Mouse (Mus musculus) CH12.LX (cell line): ENCODE measurements around the gene Tnfrsf9. TPM values are rescaled to one million over a fixed set of nuclear protein-coding genes. Genes with fewer than 3 reads are reported as not detected.

Experiments used
- DNase-seq: peaks from one replicate; pipeline ENCODE4 v3.0.0-alpha.2; 2013; ENCODE audit errors: extremely low read depth
- H3K27ac ChIP-seq: 2 replicates; pipeline ENCODE4 v1.5.1; 2012; ENCODE audit warnings: low read depth, mild to moderate bottlenecking, control low read depth, moderate library complexity; ENCODE audit not compliant: insufficient read depth
- H3K27me3 ChIP-seq: replicated peaks from 2 replicates; pipeline ENCODE3; 2012; ENCODE audit warnings: inconsistent platforms
- H3K36me3 ChIP-seq, 2 experiments: replicated peaks in 1 of 2; 2 replicates each; pipeline versions ENCODE3 to v1.6.1; 2012; ENCODE audit warnings: inconsistent platforms in 1 of 2, low read length in 1 of 2, mild to moderate bottlenecking in 1 of 2, mixed read lengths in 1 of 2, moderate library complexity in 1 of 2; ENCODE audit not compliant: control insufficient read depth in 1 of 2, insufficient read depth in 1 of 2
- H3K4me1 ChIP-seq, 2 experiments: 2 replicates each; pipeline ENCODE4 v1.6.1; 2012; ENCODE audit warnings: inconsistent platforms in 1 of 2, moderate library complexity in 1 of 2; ENCODE audit not compliant: insufficient read depth in 2 of 2, control insufficient read depth in 1 of 2
- H3K4me2 ChIP-seq: 2 replicates; pipeline ENCODE4 v1.6.1; 2012; ENCODE audit warnings: low read depth, mild to moderate bottlenecking, control low read depth; ENCODE audit not compliant: poor library complexity, insufficient read depth, severe bottlenecking
- H3K4me3 ChIP-seq, 3 experiments: fragments of 150-350 bp in 1 of 3; sonication (generic) in 1 of 3; replicated peaks in 1 of 3; 2 replicates each; pipeline versions ENCODE3 to v1.5.1; 2011 to 2012; ENCODE audit warnings: low read depth in 2 of 3, low read length in 2 of 3, mild to moderate bottlenecking in 2 of 3, moderate library complexity in 2 of 3, control low read depth in 1 of 3, improper control_type of control experiment in 1 of 3, inconsistent platforms in 1 of 3, mixed read lengths in 1 of 3; ENCODE audit not compliant: poor library complexity in 1 of 3
- H3K79me2 ChIP-seq: replicated peaks from 2 replicates; pipeline ENCODE4 v1.6.1; 2012; ENCODE audit warnings: mild to moderate bottlenecking, moderate library complexity; ENCODE audit not compliant: control insufficient read depth, poor library complexity, insufficient read depth, severe bottlenecking; ENCODE audit errors: extremely low read depth
- H3K9ac ChIP-seq: 2 replicates; pipeline ENCODE4 v1.6.1; 2012; ENCODE audit warnings: low read depth, mild to moderate bottlenecking, control low read depth, moderate library complexity; ENCODE audit not compliant: insufficient read depth
- H3K9me3 ChIP-seq: replicated peaks from 2 replicates; pipeline ENCODE3; 2012; ENCODE audit warnings: low read length, inconsistent platforms, mixed read lengths
- CHD1 ChIP-seq: IDR thresholded peaks from 2 replicates; pipeline ENCODE4 v1.6.1; 2012; ENCODE audit warnings: low read depth, low read length, improper control_type of control experiment, inconsistent platforms
- CHD2 ChIP-seq: IDR thresholded peaks from 2 replicates; pipeline ENCODE4 v1.6.1; 2011; ENCODE audit warnings: low read length, improper control_type of control experiment
- CTCF ChIP-seq, 2 experiments: IDR thresholded peaks in 1 of 2; conservative IDR thresholded peaks in 1 of 2; 2 replicates each; pipeline ENCODE4 v1.5.1; 2011 to 2012; ENCODE audit warnings: low read depth in 2 of 2, low read length in 2 of 2, improper control_type of control experiment in 1 of 2, inconsistent platforms in 1 of 2, mild to moderate bottlenecking in 1 of 2, moderate library complexity in 1 of 2
- E2F4 ChIP-seq: IDR thresholded peaks from 2 replicates; pipeline ENCODE4 v1.6.1; 2011; ENCODE audit warnings: low read depth, low read length, improper control_type of control experiment; ENCODE audit not compliant: insufficient replicate concordance
- EP300 ChIP-seq: IDR thresholded peaks from 2 replicates; pipeline ENCODE4 v1.6.1; 2011; ENCODE audit warnings: low read length, improper control_type of control experiment
- ETS1 ChIP-seq: conservative IDR thresholded peaks from 2 replicates; pipeline ENCODE4 v1.6.1; 2012; ENCODE audit warnings: low read depth, mild to moderate bottlenecking, inconsistent platforms, low read length, improper control_type of control experiment, moderate library complexity
- GABPA ChIP-seq: IDR thresholded peaks from 2 replicates; pipeline ENCODE4 v1.6.1; 2012; ENCODE audit warnings: low read depth, low read length, improper control_type of control experiment, inconsistent platforms; ENCODE audit not compliant: insufficient replicate concordance
- HCFC1 ChIP-seq: IDR thresholded peaks from 2 replicates; pipeline ENCODE4 v1.6.1; 2012; ENCODE audit warnings: low read depth, mild to moderate bottlenecking, inconsistent platforms, low read length, improper control_type of control experiment
- JUND ChIP-seq: conservative IDR thresholded peaks from 2 replicates; pipeline ENCODE4 v1.6.1; 2011; ENCODE audit warnings: low read depth, low read length, improper control_type of control experiment
- KAT2A ChIP-seq: IDR thresholded peaks from 2 replicates; pipeline ENCODE4 v1.6.1; 2012; ENCODE audit warnings: low read length, improper control_type of control experiment, inconsistent platforms; ENCODE audit not compliant: insufficient replicate concordance
- MAFK ChIP-seq: IDR thresholded peaks from 2 replicates; pipeline ENCODE4 v1.6.1; 2011; ENCODE audit warnings: low read length, improper control_type of control experiment; ENCODE audit not compliant: insufficient replicate concordance
- MAX ChIP-seq: IDR thresholded peaks from 2 replicates; pipeline ENCODE4 v1.6.1; 2011; ENCODE audit warnings: low read length, improper control_type of control experiment
- MAZ ChIP-seq: IDR thresholded peaks from 2 replicates; pipeline ENCODE4 v1.6.1; 2012; ENCODE audit warnings: low read depth, mild to moderate bottlenecking, inconsistent platforms, low read length, improper control_type of control experiment, moderate library complexity
- MEF2A ChIP-seq: IDR thresholded peaks from 2 replicates; pipeline ENCODE4 v1.6.1; 2014; ENCODE audit warnings: low read depth, mild to moderate bottlenecking, inconsistent platforms, low read length, improper control_type of control experiment, borderline replicate concordance
- MXI1 ChIP-seq: IDR thresholded peaks from 2 replicates; pipeline ENCODE4 v1.6.1; 2011; ENCODE audit warnings: mild to moderate bottlenecking, low read depth, low read length, improper control_type of control experiment
- NELFE ChIP-seq: IDR thresholded peaks from 2 replicates; pipeline ENCODE4 v1.6.1; 2011; ENCODE audit warnings: low read depth, low read length, improper control_type of control experiment
- NRF1 ChIP-seq: IDR thresholded peaks from 2 replicates; pipeline ENCODE4 v1.6.1; 2014; ENCODE audit warnings: low read depth, mild to moderate bottlenecking, inconsistent platforms, low read length, improper control_type of control experiment, moderate library complexity
- POLR2A ChIP-seq: IDR thresholded peaks from 2 replicates; pipeline ENCODE4 v1.6.1; 2011; ENCODE audit warnings: low read depth, mild to moderate bottlenecking, improper control_type of control experiment, low read length
- POLR2AphosphoS2 ChIP-seq: IDR thresholded peaks from 2 replicates; pipeline ENCODE4 v1.6.1; 2011; ENCODE audit warnings: low read depth, low read length, improper control_type of control experiment
- SIN3A ChIP-seq: IDR thresholded peaks from 2 replicates; pipeline ENCODE4 v1.6.1; 2012; ENCODE audit warnings: low read length, improper control_type of control experiment, inconsistent platforms
- TCF12 ChIP-seq: IDR thresholded peaks from 2 replicates; pipeline ENCODE4 v1.6.1; 2014; ENCODE audit warnings: low read depth, mild to moderate bottlenecking, inconsistent platforms, low read length, improper control_type of control experiment
- USF2 ChIP-seq: conservative IDR thresholded peaks from 2 replicates; pipeline ENCODE4 v1.6.1; 2011; ENCODE audit warnings: low read depth, low read length, improper control_type of control experiment
- ZC3H11A ChIP-seq: IDR thresholded peaks from 2 replicates; pipeline ENCODE4 v1.6.1; 2012; ENCODE audit warnings: low read depth, mild to moderate bottlenecking, inconsistent platforms, low read length, improper control_type of control experiment
- ZKSCAN1 ChIP-seq: IDR thresholded peaks from 2 replicates; pipeline ENCODE4 v1.6.1; 2012; ENCODE audit warnings: low read depth, inconsistent platforms, low read length, improper control_type of control experiment, borderline replicate concordance
- ZMIZ1 ChIP-seq: IDR thresholded peaks from 2 replicates; pipeline ENCODE4 v1.6.1; 2012; ENCODE audit warnings: low read depth, mild to moderate bottlenecking, inconsistent platforms, low read length, improper control_type of control experiment
- ZNF384 ChIP-seq: IDR thresholded peaks from 2 replicates; pipeline ENCODE4 v1.6.1; 2012; ENCODE audit warnings: low read depth, low read length, improper control_type of control experiment, inconsistent platforms
- dilution Hi-C: fragments of 300-500 bp; cut with MboI; formaldehyde crosslinking; loops from 2 replicates; pipeline ENCODE4 v1.14.3; 2020; ENCODE audit warnings: low sequenced_read_pairs; ENCODE audit not compliant: extremely low pct_unique_long_range_greater_than_20kb, extremely low pct_ligation_motif_present
- in situ Hi-C: fragments of 300-500 bp; cut with MboI; formaldehyde crosslinking; loops from 3 replicates; pipeline ENCODE4 v1.14.3; 2019; ENCODE audit warnings: low sequenced_read_pairs, low pct_ligation_motif_present, low pct_unique_long_range_greater_than_20kb, mixed read lengths
- polyA plus RNA-seq: library from polyadenylated mRNA; unstranded; fragments of >175 nt; gene quantifications from 2 replicates; pipeline ENCODE4 v1.2.1, GENCODE M21; 2012; ENCODE audit warnings: low read depth; ENCODE audit not compliant: insufficient read length
- total RNA-seq, 2 experiments: library from RNA; depleted of rRNA; stranded (reverse); fragments of 300-350 nt in 1 of 2; fragments of >200 nt in 1 of 2; gene quantifications; 2 replicates each; pipeline ENCODE4 v1.2.3; 2012 to 2014

The Tnfrsf9 gene
- total and polyA plus RNA-seq, 3 experiments: 2.2 to 3.1 (median 2.9) TPM

DNA sequence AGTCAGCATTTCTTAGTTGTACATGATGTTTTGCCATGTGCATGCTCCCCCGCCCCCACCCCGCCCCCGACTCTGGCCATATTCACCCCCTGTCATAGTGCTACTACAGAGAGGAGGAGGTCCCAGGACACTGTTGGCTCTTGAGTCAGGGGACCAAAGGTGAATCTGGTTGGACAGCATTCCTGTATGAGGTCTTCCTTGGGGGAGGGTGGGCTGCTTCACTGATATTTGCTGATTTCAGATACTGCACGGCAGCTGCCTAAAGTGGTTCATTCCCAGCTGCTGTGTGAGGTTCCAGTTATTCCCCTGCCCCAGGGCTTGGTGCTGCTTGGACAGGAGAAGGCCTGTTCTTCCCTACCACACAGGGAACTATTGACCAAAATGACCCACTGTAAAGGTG, 25.9 kb upstream of the Tnfrsf9 start:
- H3K4me2 ChIP-seq: no peak overlapping the region
- H3K27ac ChIP-seq: no peak overlapping the region
- in situ Hi-C loops: no loop called here
- no peaks in the 10 kb centered on the region for H3K9me3 ChIP-seq
- H3K79me2 ChIP-seq: no peaks in the 10 kb centered on the region
- DNase-seq: no peak
- H3K9ac ChIP-seq: no peak overlapping the region
- no peaks in the 10 kb centered on the region for H3K27me3 ChIP-seq
- dilution Hi-C loops: no loop called here
- no peaks in the 10 kb centered on the region for H3K36me3 ChIP-seq
- TF ChIP-seq ZMIZ1: no peak
- TF ChIP-seq TCF12: no peak
- no peak for TF ChIP-seq USF2
- no peak for TF ChIP-seq NRF1
- TF ChIP-seq CHD1: no peak
- no peak for TF ChIP-seq MAZ
- TF ChIP-seq KAT2A: no peak
- no peak for TF ChIP-seq HCFC1
- no peak for TF ChIP-seq GABPA
- no peak for TF ChIP-seq SIN3A
- no peak for TF ChIP-seq JUND
- no peak for TF ChIP-seq CTCF (conservative IDR thresholded peaks at IDR 0.05 in 1 of 2, IDR thresholded peaks at IDR 0.05 in 1 of 2; ENCODE audit: low read depth in 2 of 2, low read length in 2 of 2)
- TF ChIP-seq POLR2A: no peak
- no peak for TF ChIP-seq E2F4
- no peak for TF ChIP-seq EP300
- no peak for TF ChIP-seq NELFE
- no peak for TF ChIP-seq MEF2A
- TF ChIP-seq ZC3H11A: no peak
- no peaks in the 10 kb centered on the region for H3K4me1 ChIP-seq
- H3K4me3 ChIP-seq: no peak overlapping the region

DNA sequence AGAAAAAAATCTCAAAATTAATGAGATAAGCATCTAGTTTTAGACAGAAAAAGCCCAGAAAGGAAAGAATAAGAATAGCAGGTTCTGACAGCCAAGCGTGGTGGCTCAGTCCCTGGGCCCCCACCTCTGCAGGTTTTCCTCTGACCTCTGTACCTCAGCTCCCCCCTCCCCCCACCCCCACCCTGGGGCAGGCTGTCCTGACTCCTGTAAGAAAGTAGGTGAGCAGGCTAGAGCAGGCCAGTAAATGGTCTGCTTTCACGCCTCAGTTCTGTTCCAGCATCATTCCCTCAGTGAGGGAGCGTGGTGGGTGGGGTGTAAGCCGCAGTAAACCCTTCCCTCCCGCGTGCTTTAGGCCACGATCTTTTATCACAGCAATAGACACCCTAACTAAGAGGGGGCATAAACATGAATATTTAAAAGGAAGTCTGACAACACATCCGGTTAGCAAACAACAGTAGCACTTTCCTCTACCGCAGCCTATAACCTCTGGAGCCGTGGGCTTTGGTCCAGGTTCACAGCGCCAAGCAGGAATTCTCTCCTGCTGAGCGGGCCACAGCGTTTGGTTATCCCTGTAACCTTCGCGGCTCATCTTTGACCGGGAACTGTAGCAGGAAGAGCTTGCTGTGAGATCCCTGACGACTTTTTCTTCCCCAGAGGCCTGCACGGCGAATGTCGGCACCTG, 24.9 kb upstream of the Tnfrsf9 start:
- H3K9ac ChIP-seq: no peak overlapping the region
- DNase-seq: no peak
- H3K4me3 ChIP-seq: no peak overlapping the region
- in situ Hi-C loops (no loop called here), dilution Hi-C loops (no loop called here)
- no peak overlapping the region for H3K27ac ChIP-seq
- H3K4me2 ChIP-seq: no peak overlapping the region
- no peaks in the 10 kb centered on the region for H3K79me2 ChIP-seq
- no peaks in the 10 kb centered on the region for H3K4me1 ChIP-seq
- TF ChIP-seq NRF1: no peak
- no peak for TF ChIP-seq ZMIZ1
- no peak for TF ChIP-seq MAFK
- TF ChIP-seq POLR2AphosphoS2: no peak
- TF ChIP-seq MXI1: no peak
- TF ChIP-seq SIN3A: no peak
- no peak for TF ChIP-seq CHD2
- no peak for TF ChIP-seq ZKSCAN1
- TF ChIP-seq MAX: no peak
- TF ChIP-seq ETS1: no peak
- TF ChIP-seq ZNF384: no peak
- TF ChIP-seq, all 38 proteins: peak for 0
- Histone ChIP-seq H3K9me3 (no peaks in the 10 kb centered on the region), H3K36me3 (no peaks in the 10 kb centered on the region), H3K27me3 (no peaks in the 10 kb centered on the region)
